Mouse (Mus musculus) stomach, postnatal 0 days (tissue): ENCODE measurements around the gene 2410002F23Rik.

Experiments
- CTCF ChIP-seq: IDR thresholded peaks from 2 replicates; pipeline ENCODE4 v1.5.1; 2016; ENCODE audit warnings: antibody characterized with exemption, low read depth, mild to moderate bottlenecking, moderate library complexity
- EP300 ChIP-seq: optimal IDR thresholded peaks from 2 replicates; pipeline ENCODE3; 2016; ENCODE audit warnings: antibody characterized with exemption

- TF ChIP-seq EP300 (no peak), CTCF (no peak)
Observed at GRCm38 (mm10) chr7:44225076-44225475, 21.4 kb upstream of the 2410002F23Rik start, which contains the start of gene Klk1.
